Mouse (Mus musculus): Measurements from ENCODE around the gene Pklr.

DNA sequence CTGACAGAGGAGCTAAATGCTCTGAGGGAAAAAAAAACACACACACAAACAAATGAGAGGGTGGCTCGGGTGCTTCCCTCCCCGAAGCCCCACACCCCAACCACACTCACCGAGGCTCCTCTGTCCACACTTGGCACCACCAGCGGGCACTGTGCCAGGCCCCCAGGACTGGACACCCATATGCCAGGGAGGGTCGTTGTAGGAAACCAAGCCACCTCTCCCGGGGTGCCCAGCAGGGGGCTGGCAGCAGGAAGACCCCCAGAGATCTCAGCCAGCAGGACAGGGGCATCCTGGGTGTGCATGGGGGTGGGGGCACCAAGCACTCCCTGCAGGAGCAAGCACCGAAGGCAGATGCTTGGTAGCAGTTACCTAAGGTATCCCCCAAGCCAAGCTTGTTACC lies 35.1 kb upstream of the Pklr start, which contains the start of gene Gm43738:
- TF ChIP-seq CTCF (IDR thresholded peaks at IDR 0.05; ENCODE audit: control insufficient read depth, insufficient read depth, low read length) (no peak), POLR2A (IDR thresholded peaks at IDR 0.05; ENCODE audit: borderline replicate concordance, control insufficient read depth, low read depth, low read length) (no peak)

Measured in bone marrow, adult 2 months (tissue).